Mouse (Mus musculus) lung, postnatal 0 days (tissue): ENCODE measurements around the gene Gm2663.

Source experiments
- CTCF ChIP-seq: IDR thresholded peaks from 2 replicates; pipeline ENCODE4 v1.5.1; 2016; ENCODE audit warnings: antibody characterized with exemption, mild to moderate bottlenecking
- EP300 ChIP-seq: IDR thresholded peaks from 2 replicates; pipeline ENCODE4 v1.6.1; 2016; ENCODE audit warnings: antibody characterized with exemption, mild to moderate bottlenecking, control low read depth

DNA sequence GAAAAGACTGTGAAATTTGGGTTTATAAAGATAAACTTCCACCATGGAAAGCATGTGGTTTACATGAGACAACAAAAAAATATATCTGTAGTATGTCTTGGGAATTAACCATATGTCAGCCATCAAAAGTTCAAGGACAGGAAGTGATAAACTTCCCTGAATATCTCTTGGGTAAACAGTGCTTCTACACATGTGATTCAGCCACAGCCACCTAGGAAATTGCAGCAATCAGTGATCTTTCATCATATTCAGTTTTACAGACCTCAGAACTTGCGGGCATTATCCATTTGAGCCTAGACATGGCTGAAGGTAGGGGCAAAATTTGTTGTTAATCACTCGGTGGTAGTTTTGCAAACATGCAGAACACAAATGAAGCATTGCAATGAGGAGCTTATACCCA, 19.4 kb upstream of the Gm2663 start:
- TF ChIP-seq CTCF (no peak), EP300 (no peak)
